Mouse (Mus musculus) left cerebral cortex, postnatal 25 days (tissue): ENCODE data around the gene Zswim5. TPM values are rescaled to one million over a fixed set of nuclear protein-coding genes. Genes with fewer than 3 reads are reported as not detected.

Experiments used
- DNase-seq, 2 experiments: peaks; one replicate each; pipeline ENCODE4 v3.0.0; 2022; ENCODE audit warnings: low spot score in 2 of 2, mixed read lengths in 1 of 2
- intact Hi-C: fragments of 180-260 bp; cut with DNase I; formaldehyde crosslinking; loops from one replicate; pipeline ENCODE4 v1.15.1; 2025
- total RNA-seq, 2 experiments: library from RNA; stranded (reverse); gene quantifications; 2 replicates each; pipeline ENCODE4 v1.2.3; 2021

The Zswim5 gene
- total RNA-seq, 2 experiments from 2014 or later, result 10.4 to 11.5 TPM

GRCm38 (mm10) chr4:116999513-117000154 lies 122.5 kb downstream of the Zswim5 start:
- DNase-seq, result no peak
- intact Hi-C loops, result loop anchor here (5.0 kb wide), 1 partner anchor 143 kb away; no protein-coding TSS in a partner anchor

- no peak for DNase-seq
- intact Hi-C loops, result loop anchor here (5.0 kb wide), 1 partner anchor 140 kb away; no protein-coding TSS in a partner anchor
Measured at GRCm38 (mm10) chr4:117001957-117002356, 124.8 kb downstream of the Zswim5 start.

GRCm38 (mm10) chr4:117002543-117003521 lies 125.7 kb downstream of the Zswim5 start:
- peak; percentile 62 to 80 for DNase-seq
- intact Hi-C loops, result loop anchor here (5.0 kb wide), 1 partner anchor 139 kb away; no protein-coding TSS in a partner anchor

GRCm38 (mm10) chr4:117004649-117005048 lies 127.5 kb downstream of the Zswim5 start:
- intact Hi-C loops, result loop anchor here (5.0 kb wide), 1 partner anchor 138 kb away; no protein-coding TSS in a partner anchor
- no peak for DNase-seq

GRCm38 (mm10) chr4:117005611-117006400 lies 128.6 kb downstream of the Zswim5 start:
- intact Hi-C loops, result no loop called here

GRCm38 (mm10) chr4:117007058-117007457 lies 129.9 kb downstream of the Zswim5 start:
- peak in 1 of 2 experiments; percentile 46 for DNase-seq
- intact Hi-C loops, result no loop called here

More at GRCm38 (mm10) chr4:117005611-117006400, 128.6 kb downstream of the Zswim5 start:
- DNase-seq, result no peak

GRCm38 (mm10) chr4:117010231-117010630 lies 133.1 kb downstream of the Zswim5 start:
- intact Hi-C loops, result no loop called here
- DNase-seq, result no peak

- intact Hi-C loops, result no loop called here
Measured at GRCm38 (mm10) chr4:117013596-117013995, 136.4 kb downstream of the Zswim5 start.

GRCm38 (mm10) chr4:117014901-117015415 lies 137.8 kb downstream of the Zswim5 start:
- intact Hi-C loops, result loop anchor here (5.0 kb wide), 1 partner anchor 127 kb away; no protein-coding TSS in a partner anchor
- DNase-seq, result no peak

More at GRCm38 (mm10) chr4:117013596-117013995, 136.4 kb downstream of the Zswim5 start:
- no peak for DNase-seq

- intact Hi-C loops, result loop anchor here (5.0 kb wide), 1 partner anchor 125 kb away; no protein-coding TSS in a partner anchor
- DNase-seq, result no peak
Measured at GRCm38 (mm10) chr4:117017738-117018137, 140.6 kb downstream of the Zswim5 start.

- DNase-seq, result no peak
- intact Hi-C loops, result loop anchor here (5.0 kb wide), 1 partner anchor 124 kb away; no protein-coding TSS in a partner anchor
Measured at GRCm38 (mm10) chr4:117018327-117018726, 141.2 kb downstream of the Zswim5 start.

- peak; percentile 90 to 94 for DNase-seq
- intact Hi-C loops, result loop anchor here (1.0 to 5.0 kb wide), 2 partner anchors 74 to 123 kb away; no protein-coding TSS in a partner anchor
Measured at GRCm38 (mm10) chr4:117019206-117020134, 142.3 kb downstream of the Zswim5 start, which contains the start of gene Eif2b3. Eif2b3 (plus strand) TSS chr4:117019402.

- intact Hi-C loops, result no loop called here
- DNase-seq, result no peak
Measured at GRCm38 (mm10) chr4:117023469-117023868, 146.3 kb downstream of the Zswim5 start.

GRCm38 (mm10) chr4:117031105-117031504 lies 153.9 kb downstream of the Zswim5 start:
- DNase-seq, result no peak
- intact Hi-C loops, result no loop called here
